Mouse (Mus musculus) lung, adult 2 months (tissue): ENCODE data around the gene Cdk15. TPM values are rescaled to one million over a fixed set of nuclear protein-coding genes. Genes with fewer than 3 reads are reported as not detected.
A peak's percentile ranks its signal among the peaks of the same experiment; 100 is the strongest.

Experiments
- DNase-seq: peaks from one replicate; pipeline ENCODE4 v3.0.0; 2022
- H3K4me1 ChIP-seq: fragments of 200-500 bp; 2 replicates; pipeline ENCODE4 v1.6.1; 2011; ENCODE audit warnings: low read length; ENCODE audit not compliant: control insufficient read depth, insufficient read depth
- H3K4me3 ChIP-seq: fragments of 200-500 bp; replicated peaks from 2 replicates; pipeline ENCODE3; 2011; ENCODE audit warnings: low read depth, mild to moderate bottlenecking, control low read depth, low read length; ENCODE audit errors: extremely low read depth
- CTCF ChIP-seq: fragments of 200-500 bp; IDR thresholded peaks from 2 replicates; pipeline ENCODE4 v1.5.1; 2011; ENCODE audit warnings: mild to moderate bottlenecking, low read length, control low read depth; ENCODE audit not compliant: insufficient read depth
- POLR2A ChIP-seq: fragments of 200-500 bp; IDR thresholded peaks from 2 replicates; pipeline ENCODE4 v1.6.1; 2011; ENCODE audit warnings: low read depth, mild to moderate bottlenecking, control low read depth, low read length, borderline replicate concordance; ENCODE audit errors: extremely low read depth
- WGBS: fragments of 180-500 bp; shearing (Covaris S2); methylation state at CpG from one replicate; pipeline ENCODE4 v1.1.7; 2018; 5-methylcytosine and 5-hydroxymethylcytosine counted together
- polyA plus RNA-seq: library from polyadenylated mRNA; depleted of rRNA; stranded (reverse); fragments of >200 nt; gene quantifications from 2 replicates; pipeline ENCODE4 v1.2.3, GENCODE M21; 2012

Gene Cdk15
- polyA plus RNA-seq, 1 experiment: not detected

GRCm38 (mm10) chr1:59269466-59269865 is 12.8 kb downstream of the Cdk15 start:
- TF ChIP-seq CTCF (no peak), POLR2A (no peak)
- 90% methylated on average over 6 of the region's 6 CpGs for WGBS
- Histone ChIP-seq H3K4me3 (no peak overlapping the region), H3K4me1 (no peaks in the 10 kb centered on the region)
- no peak for DNase-seq

DNA sequence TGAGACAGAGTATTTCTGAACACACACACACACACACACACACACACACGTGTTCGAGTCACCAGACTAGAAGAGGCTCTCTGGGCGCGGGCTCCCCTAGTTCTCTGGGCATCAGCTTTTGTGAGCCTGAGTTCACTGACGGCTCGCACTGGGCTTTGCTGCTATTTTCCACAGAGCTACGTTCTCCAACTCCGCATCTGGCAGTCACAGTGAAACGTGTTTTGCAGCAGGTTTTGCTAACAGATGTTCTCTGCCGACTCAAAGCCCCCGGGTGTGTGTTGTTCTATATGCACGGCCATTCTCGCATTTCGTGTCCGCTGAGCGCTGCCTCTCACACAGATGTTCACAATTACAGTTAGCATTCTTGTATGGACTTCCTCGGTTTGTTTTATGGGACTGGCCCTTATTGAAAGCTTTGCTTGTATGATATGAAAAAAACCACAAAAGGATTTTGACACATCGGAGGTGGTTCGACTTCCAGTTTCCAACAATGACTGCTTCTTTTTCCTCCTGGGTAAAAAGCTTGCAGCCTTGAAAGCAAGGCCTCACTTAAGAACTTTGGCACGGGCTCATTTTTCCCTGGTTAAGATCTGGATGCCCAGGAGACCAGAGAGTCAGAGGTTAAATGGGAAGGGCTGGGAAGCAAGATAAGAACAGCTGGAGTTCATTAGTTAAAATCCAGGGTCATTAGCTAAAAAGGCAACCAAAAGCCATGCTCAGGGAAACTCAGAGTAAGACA is 13.4 kb downstream of the Cdk15 start:
- no peaks in the 10 kb centered on the region for H3K4me1 ChIP-seq
- no peak for DNase-seq
- H3K4me3 ChIP-seq: no peak overlapping the region
- 52% methylated on average over 20 of the region's 20 CpGs for WGBS
- TF ChIP-seq CTCF (no peak), POLR2A (no peak)

- WGBS: 80% methylated on average over 3 of the region's 3 CpGs
- TF ChIP-seq POLR2A (no peak), CTCF (no peak)
Measured at GRCm38 (mm10) chr1:59272189-59272588, 15.5 kb downstream of the Cdk15 start.

GRCm38 (mm10) chr1:59285880-59286279 is 29.2 kb downstream of the Cdk15 start:
- TF ChIP-seq CTCF (no peak), POLR2A (no peak)
- WGBS: 85% methylated on average over 5 of the region's 5 CpGs
- no peaks in the 10 kb centered on the region for H3K4me1 ChIP-seq
- H3K4me3 ChIP-seq: no peak overlapping the region
- no peak for DNase-seq

More at GRCm38 (mm10) chr1:59272189-59272588, 15.5 kb downstream of the Cdk15 start:
- Histone ChIP-seq H3K4me1 (no peaks in the 10 kb centered on the region), H3K4me3 (no peak overlapping the region)
- no peak for DNase-seq

DNA sequence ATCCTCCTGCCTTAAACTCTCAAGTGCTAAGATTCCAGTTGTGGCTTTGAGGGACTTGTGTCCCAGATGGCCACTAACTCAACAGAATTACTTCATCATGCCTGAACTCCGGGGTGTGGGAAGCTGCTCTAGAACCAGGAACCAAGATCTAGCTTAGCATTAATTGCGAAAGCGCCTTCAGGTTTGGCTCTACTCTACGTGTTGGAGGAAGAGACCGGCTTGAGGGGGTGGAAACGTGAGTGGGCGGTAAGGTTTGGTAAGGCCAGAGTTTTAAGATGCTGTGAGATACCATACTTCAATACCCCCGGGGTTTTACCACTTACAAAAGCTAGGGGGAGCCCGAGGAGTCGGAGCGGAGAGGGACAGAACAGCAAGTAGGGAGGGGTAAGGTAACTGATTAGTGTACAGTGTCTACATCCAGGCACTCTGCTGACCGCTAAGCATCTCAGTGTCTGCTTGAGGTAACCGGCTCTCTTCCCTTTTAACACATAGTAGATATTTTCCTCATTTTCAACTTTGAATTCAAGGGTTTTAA is 29.7 kb downstream of the Cdk15 start:
- Histone ChIP-seq H3K4me1 (no peaks in the 10 kb centered on the region), H3K4me3 (no peak overlapping the region)
- WGBS: 78% methylated on average over 13 of the region's 13 CpGs
- DNase-seq: peak; percentile 8
- TF ChIP-seq POLR2A (no peak), CTCF (peak; percentile 30)

DNA sequence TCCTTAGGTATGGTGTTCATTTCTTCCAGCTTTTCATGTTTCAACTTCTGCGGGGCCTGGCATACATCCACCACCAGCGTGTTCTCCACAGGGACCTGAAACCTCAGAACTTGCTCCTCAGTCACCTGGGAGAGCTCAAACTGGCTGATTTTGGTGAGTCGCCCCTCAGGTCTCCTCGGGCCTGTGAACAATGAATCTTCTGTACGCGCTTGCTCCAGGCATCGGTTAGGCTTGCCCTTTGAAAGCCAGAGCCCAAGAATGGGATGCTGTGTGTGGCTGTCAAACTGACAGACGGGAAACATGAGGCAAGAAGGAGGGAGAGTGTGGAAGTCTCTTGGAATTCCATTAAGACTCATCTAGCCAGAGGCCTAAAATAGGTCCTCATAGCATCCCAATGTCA is 31.0 kb downstream of the Cdk15 start:
- Histone ChIP-seq H3K4me3 (no peak overlapping the region), H3K4me1 (no peaks in the 10 kb centered on the region)
- DNase-seq: no peak
- TF ChIP-seq CTCF: no peak
- no peak for TF ChIP-seq POLR2A
- WGBS: 82% methylated on average over 8 of the region's 8 CpGs

- 48% methylated on average over 2 of the region's 2 CpGs for WGBS
- no peak overlapping the region for H3K4me3 ChIP-seq
- DNase-seq: no peak
- TF ChIP-seq POLR2A: no peak
- no peaks in the 10 kb centered on the region for H3K4me1 ChIP-seq
Measured at GRCm38 (mm10) chr1:59291652-59292051, 34.9 kb downstream of the Cdk15 start.

GRCm38 (mm10) chr1:59295769-59296168 is 39.1 kb downstream of the Cdk15 start:
- WGBS: 67% methylated on average over 1 of the region's 1 CpGs
- no peak for DNase-seq
- Histone ChIP-seq H3K4me1 (no peaks in the 10 kb centered on the region), H3K4me3 (no peak overlapping the region)
- TF ChIP-seq CTCF: no peak

GRCm38 (mm10) chr1:59297167-59297566 is 40.5 kb downstream of the Cdk15 start:
- no peak for DNase-seq
- Histone ChIP-seq H3K4me1 (no peaks in the 10 kb centered on the region), H3K4me3 (no peak overlapping the region)
- WGBS: 80% methylated on average over 3 of the region's 3 CpGs
- TF ChIP-seq CTCF (no peak), POLR2A (no peak)

DNA sequence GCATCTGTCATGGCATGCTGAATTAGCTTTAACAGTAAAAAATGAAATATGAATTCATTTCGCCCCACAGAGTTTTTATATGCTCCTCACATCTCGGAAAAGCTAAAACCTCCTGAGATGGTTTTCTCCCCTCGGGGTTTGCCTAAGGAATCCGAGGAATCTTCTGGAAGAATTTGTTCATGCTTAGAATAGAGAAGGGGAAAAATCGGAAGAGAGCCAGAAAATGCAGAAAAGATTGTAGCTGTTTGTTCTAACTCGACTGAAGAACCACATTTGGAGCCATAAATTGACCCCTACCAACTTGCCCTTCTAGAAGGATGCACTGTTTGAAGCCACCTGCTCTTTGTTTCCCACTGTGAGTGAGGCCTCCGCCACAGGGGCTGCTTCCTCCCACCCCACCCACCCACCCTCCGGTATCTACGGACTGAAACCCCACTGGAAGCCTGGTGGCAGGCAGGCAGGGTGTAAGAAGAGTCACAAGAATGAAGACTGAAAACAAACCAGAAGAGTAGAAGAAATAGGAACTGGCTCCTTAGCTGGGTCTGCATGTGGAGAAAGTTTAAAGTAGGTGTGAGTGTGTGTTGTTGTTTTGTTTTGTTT is 41.9 kb downstream of the Cdk15 start:
- 38% methylated on average over 9 of the region's 9 CpGs for WGBS
- no peak for DNase-seq
- Histone ChIP-seq H3K4me3 (no peak overlapping the region), H3K4me1 (no peaks in the 10 kb centered on the region)
- TF ChIP-seq POLR2A (no peak), CTCF (no peak)

DNA sequence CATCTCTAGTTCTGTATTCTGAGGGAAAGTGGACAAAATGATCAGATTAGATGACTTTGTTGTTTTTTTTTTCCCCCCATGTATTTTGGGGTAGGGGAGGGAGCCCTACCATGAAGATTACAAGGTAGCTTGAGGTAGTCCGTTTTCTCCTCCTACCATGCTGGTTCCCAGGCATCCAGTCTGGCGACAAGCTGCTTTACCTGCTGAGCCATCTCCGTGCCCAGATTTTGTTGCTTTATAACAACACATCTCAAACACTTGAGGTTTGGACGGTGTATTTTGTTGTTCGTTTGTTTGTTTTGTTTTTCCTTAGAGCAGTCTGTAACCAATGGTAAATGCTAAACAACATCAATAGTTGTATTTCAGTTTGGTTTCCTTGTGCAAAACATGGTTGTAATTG is 50.6 kb downstream of the Cdk15 start:
- no peak overlapping the region for H3K4me3 ChIP-seq
- TF ChIP-seq CTCF: no peak

More for the DNA sequence above, 50.6 kb downstream of the Cdk15 start:
- WGBS: 85% methylated on average over 5 of the region's 5 CpGs
- no peak for DNase-seq
- H3K4me1 ChIP-seq: no peaks in the 10 kb centered on the region
